Mouse (Mus musculus) erythroid progenitor cell, adult 5-6 weeks (primary cell): Measurements from ENCODE around the gene Tnfrsf1b. TPM values are rescaled to one million over a fixed set of nuclear protein-coding genes. Genes with fewer than 3 reads are reported as not detected.

Experiments
- ATAC-seq: replicated peaks from 2 replicates; pipeline ENCODE4 v1.8.0; 2016; ENCODE audit warnings: moderate number of reproducible peaks, mild to moderate bottlenecking, moderate TSS enrichment, inconsistent platforms; ENCODE audit not compliant: poor library complexity, low FRiP score, severe bottlenecking
- total RNA-seq, 2 experiments: library from RNA; stranded (forward) in 1 of 2; stranded (reverse) in 1 of 2; fragments of 150-400 nt in 1 of 2; fragments of 186-747, 209-891 nt in 1 of 2; gene quantifications; 2 replicates each; pipeline versions ENCODE4 v1.2.3 to v1.2.4; 2015 to 2017; ENCODE audit warnings: low replicate concordance in 2 of 2

Tnfrsf1b gene
- total RNA-seq, 2 experiments from 2014 or later, result 8.2 to 23.1 TPM

DNA sequence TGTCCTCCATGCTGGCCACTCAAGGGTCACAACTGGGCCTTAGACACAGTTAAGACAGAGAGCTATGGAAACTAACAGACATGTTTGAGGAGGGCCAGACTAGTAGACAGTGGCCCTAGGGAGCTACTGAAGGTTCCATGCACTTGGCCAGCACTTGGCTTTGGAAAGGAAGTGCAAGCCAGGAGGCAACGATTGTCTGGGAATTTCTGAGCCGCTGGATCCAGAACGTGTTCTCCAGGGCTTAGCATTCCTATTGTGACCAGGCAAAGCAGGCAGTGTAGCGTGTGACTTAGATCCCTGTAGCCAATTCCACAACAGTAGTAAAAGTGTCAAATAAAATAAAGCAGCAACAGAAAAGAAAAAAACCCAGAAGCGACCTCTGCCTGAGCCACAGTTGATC, 14.1 kb upstream of the Tnfrsf1b start:
- no peak for ATAC-seq

DNA sequence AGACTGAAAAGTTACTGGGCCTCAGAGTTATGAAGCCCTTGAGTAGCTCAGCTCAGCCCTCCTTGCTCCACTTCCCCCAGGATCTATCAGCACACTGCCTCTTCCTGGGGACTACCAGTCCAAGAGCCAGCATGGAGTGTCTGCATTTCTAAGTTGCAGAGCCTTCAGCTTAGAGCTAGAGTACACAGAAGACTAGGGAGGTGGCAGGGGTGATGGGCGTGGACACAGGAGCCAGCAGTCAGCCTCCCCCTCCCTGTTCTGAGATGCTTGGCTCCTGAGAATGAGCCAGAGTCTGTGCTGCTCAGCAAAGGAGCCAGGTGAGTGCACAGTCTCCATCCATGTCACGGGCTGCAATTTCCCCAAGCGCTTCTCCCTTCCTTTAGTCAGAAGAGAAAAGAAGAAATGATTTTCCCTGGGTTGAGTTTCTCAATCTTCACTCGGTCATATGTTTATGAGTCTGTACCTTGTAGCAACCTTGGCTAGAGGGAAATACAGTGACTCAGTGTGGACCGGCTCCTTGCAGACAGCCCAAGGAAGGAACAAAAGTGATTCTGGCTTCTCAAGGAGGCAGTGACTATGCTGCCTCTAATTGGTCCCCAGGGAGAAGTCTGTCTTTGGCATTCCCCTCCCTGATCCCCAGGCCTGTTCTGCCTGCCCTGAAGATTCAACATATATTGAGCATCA, 11.2 kb upstream of the Tnfrsf1b start:
- ATAC-seq, result no peak

DNA sequence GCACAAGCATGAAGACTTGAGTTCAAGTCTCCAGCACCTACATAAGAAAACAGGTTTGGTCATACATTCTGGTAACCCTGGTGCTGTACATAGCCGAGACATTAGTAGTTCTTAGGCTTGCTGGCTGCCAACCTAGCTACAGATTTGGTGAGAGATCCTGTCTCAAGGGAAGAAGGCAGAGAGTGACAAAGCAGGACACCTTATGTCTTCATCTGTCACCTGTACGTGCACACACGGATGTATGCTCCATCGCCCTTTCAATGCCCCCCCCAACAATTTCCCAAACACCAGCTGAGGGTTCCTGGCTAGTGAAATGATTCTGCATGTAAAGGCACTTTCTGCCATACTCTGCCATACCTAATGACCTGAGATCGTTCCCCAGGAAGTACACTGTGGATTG, 9.5 kb upstream of the Tnfrsf1b start:
- ATAC-seq, result no peak

DNA sequence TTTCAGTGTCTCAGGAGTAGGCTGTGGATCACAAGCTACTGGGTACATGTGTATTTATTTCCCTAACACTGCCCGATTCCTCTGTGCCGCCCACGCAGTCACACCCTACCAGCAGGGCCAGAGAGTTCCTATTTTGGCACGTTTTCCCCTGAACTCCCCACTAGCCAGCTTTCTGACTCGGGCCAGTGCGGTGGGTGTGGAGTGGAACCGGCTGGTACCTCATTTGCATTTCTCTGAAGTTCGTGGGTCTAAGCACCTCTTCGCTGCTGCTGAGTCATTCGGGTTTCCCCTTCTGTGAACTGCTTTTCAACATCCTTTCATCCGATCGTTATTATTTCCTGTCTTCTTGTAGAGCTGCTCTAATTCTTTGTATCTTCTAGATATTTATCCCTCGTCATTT, 7.7 kb upstream of the Tnfrsf1b start:
- ATAC-seq, result no peak

DNA sequence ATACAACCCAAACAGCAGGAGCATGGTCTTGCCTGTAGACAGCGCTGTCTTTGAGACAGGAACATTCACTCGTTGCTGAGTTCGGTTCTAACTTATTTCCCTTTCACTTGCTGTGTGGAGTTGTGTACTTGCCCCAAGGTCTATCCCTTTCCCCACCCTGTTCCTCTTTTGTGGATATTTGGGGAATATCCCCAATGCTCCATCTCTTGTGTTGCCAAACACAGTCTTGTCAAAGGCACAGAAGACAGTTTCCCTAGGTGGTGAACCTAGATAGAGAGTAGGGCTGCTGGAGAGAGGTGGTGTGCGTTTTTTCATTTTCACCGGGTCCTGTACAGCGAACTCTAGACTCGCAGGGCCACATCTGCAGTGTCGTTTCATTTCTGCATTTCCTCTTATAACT, 5.9 kb upstream of the Tnfrsf1b start:
- no peak for ATAC-seq

DNA sequence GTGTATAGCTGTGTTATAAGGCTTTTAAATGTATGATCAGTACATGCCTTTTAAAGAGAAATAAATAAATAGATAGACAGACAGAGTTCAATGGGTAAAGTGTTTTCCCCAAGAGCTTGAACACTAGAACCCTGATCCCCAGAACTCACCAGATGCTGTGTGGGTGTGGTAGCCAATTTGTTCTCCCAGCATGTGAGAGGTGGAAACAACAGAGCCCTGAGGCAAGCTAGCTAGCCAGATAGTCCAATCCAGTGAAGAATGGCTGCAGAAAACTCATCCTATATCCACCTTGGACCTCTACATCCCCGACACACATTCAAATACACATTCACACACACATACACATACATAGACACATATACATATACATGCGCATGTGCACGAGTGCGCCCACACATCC, 4.9 kb upstream of the Tnfrsf1b start:
- no peak for ATAC-seq

DNA sequence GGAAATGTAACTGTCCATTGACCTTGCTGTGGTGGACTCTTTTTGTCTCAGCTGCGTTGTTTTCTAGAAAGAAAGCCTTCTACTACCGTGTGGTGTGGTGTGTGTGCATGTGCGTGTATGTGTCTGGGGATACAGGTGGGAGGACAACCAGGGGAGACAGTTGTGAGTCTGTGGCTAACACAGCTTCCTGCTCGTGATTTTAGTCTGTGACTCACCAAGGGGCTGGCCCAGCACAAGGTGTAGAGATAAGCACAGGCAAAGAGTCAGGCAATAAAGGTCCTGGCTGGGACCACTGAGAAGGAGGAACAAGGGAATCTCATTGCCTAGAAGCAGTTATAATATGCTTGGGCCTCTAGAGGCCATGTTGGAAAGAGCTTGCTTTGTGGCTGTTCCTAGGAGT, 3.3 kb upstream of the Tnfrsf1b start:
- ATAC-seq, result no peak

DNA sequence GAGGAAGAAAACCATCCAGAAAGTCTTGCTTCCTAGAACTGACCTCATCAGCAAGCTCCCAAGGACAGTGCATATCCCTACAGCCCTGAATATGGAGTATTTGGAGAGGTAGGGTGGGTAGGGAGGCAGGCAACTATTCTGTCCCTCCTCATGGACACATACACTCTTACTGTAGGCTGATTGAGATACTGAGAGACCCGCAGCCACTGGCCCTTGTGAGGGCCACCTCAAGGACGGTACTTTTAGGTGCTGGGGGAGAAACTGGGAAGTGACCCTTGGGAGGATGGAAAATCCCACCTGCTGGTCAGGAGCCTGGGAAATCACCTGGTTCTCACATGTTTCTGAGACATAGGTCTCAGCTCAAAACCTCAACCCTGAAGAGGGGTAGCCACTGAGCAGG, 886 bp upstream of the Tnfrsf1b start:
- ATAC-seq, result no peak

DNA sequence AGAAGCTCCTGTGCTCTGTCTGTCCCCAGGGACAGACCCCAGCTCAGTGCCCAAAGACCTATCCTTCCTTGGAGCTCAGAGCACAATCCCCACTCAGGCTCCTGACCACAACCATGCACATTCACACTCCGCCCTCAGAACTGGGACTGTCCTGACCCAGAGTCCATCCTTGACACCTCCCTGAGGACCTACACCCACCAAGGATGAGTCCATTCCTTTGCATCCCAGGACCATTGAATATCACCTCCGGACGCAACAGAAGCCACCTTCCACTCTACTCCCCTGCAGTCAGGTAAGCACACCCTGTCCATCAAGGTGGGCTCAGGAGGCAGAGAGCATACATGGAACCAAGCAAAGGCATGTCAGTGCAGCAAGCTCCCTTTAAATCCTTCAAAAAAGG, 1.1 kb downstream of the Tnfrsf1b start:
- no peak for ATAC-seq

DNA sequence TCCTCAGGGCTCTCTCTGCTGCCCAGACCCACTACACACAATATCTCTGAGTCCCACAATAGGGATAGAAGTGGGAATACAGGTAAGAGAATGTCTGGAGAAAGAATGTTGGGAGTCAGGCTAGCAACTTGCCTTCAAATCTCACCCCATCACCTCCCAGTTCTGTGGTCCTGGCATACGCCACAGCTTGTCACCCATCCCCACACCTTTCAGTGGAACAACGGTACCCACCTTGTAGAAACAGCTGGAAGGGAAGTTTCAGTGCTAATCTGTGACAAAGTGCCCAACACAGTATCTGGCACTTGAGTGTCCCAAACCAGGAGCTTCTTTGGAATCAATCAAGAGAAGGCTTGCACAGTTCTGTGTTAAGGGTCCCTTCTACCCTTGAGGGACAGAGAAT, 2.0 kb downstream of the Tnfrsf1b start:
- no peak for ATAC-seq

DNA sequence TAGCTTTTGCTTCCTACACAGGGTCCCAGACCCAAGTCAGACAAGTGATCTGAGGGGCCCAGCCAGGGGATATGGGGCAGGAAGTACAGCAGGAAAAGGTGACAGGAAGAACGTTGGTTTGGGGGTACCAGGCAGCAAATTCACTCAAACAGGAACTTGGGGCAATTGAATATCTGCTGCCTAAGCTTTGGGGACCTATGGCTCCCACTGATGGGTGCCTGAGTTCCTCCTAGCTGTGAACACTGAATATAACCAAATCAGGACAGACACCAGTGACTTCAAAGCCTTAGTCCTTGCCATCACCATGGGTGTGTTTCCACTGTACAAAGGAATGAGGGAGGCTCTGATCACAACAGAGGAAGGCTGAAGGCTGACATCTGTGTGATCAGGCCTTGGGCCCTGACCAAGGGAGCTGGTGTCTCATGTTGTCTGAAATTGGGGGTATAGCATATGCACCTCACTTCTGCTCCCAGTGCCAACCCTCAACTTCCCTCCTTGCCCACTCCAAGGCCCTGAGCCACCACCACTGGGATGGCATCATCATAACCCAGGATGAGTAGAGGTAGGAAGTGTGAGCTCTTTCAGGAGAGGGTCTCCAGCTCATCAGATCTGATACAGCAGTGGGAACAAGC, 3.8 kb downstream of the Tnfrsf1b start:
- no peak for ATAC-seq

DNA sequence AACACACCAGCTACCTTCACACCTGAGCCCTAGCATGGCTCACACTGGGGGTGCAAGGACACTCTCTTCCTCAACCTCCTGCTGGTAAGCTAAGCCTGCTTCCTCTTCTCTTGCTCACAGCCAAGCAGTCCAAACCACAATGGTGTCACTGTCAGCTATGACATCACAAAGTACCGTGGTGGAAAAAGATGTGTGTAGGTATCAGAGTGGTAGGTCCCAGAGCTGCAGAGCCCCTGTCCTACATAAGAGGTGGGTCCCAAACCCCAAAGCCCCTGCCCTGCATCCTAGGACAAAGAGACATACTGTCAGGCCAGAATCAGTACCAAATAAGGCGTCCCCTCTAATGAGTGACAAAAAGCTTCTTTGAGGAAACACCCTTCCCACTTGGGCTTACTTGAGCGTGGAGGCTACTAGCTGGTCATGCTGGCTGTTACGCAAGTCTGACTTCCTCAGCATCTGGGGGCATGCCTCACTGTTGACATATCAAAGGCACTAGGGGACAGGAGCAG, 5.9 kb downstream of the Tnfrsf1b start:
- no peak for ATAC-seq

DNA sequence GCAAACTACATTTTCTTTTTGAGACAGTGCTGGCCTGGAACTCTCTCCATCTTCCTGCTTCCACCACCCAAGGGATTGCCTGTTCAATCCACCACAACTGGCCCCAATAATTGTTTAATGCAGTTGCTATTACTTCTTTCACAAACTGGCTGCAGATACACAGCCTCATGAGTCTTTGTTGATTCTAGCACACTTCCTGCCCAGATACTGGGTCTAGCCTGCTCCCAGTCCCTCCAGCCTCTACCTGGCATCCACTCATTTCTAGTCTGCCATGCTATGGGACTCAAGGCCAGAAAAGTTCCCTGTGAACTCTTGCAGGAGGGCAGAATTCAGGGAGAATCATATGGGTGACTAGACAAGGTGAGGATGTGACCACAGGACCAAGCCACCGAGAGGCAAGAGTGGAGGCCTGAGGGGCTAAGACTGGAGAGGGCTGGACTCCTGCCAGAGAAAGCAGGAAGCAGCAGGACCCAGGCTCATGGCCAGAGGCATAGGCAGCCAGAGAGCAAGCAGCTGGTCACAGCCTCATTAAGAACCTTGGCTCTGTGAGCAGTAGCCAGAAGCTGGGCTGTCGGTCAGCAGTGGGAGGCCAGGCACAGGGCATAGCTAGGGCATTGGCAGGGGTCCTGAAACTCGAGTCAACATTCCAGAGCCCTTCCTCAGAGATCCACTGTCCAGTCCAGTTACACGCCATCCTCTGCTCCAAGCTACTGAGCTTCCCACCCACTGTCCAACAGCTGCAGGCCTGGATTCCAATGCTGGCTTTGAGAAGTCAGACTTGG, 7.4 kb downstream of the Tnfrsf1b start:
- no peak for ATAC-seq

DNA sequence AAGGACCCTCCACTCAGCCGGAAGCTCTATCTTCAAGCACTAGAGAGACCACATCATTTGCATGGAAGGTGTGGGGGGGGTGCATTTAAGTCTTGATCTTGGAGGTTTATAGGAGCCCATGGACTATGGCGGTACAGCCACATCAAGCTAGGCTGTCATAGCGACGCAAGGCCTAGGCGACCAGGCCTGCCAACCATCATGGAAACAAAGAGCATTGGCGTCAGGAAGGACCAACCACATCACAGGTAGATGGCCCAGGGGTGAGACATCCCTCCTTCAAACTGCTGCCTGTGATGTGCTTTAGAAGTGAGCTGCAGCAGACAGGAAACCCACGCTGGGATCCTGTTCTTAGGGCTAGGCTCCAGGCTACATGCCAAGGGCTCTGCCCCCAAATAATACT, 10.6 kb downstream of the Tnfrsf1b start:
- ATAC-seq, result no peak

DNA sequence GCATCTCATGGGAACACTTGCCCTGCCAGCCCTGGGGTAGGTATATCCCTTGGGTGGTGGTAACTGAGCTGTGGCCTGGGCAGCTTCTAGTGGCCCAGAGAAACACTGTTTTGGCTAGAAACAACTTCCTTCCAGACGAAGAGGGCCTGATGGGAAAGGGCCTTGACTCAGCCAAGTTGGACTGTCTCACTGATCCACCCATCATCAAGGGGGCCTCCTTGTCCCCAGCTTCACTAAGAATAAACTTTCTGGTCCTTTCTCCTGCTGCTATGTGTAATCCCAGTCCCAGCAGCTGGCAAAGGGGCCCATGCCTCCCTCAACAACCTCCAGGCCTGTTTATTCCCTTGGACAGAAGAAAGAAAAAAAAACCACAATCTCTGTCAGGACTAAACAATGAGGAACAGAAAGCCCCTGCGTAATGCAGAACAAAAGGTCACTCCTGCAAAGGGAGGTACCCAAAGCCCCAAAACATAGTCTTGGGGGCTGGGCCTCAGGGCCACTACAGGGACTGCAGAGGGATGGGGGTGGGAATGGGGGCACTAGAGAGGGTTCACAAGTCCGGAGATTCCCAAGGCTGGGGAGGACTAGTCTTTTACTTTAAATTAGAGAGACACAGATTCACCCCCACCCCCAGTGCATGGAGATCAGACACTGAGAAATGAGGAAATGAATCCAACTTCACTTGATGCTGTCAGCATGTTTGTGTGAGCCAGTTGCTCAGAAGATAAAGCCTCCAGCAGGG, 13.0 kb downstream of the Tnfrsf1b start:
- ATAC-seq, result no peak

DNA sequence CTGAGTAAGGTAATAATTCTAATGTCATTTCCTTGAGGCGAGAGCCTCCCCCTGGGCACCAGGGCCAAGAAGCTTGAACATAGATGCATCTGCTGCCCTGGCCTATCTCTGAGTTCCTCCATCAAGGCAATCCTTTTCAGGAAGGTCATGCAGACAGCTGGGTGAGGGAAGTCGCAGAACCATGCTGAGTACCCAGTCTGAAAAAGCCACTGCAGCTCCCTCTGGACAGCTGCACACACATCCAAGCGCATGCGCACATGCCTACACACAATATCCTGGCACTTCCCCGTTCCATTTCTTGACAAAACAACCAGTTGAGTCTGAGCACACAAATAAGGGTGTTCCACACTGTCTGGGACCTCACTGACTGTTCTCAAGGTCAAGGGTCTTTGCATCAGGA, 14.9 kb downstream of the Tnfrsf1b start:
- no peak for ATAC-seq

DNA sequence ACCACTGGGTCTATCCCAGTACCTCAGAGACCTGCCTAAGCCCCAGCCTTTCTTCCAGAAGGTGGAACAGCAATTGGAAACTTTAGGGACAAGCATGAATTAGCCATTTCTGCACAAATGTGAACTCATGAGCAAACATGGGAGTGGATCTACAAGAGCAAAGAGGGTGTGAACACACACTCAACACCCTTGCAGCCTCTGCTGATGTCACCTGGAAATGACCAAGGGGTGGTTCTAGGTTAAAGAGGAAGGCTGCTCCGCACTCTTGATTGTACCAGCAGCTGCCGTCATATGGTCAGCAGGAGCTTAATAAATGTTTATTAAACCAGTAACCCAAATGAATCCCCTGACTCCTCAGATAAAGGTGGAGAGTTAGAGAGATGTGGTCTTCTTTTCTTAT, 16.0 kb downstream of the Tnfrsf1b start:
- ATAC-seq, result no peak

DNA sequence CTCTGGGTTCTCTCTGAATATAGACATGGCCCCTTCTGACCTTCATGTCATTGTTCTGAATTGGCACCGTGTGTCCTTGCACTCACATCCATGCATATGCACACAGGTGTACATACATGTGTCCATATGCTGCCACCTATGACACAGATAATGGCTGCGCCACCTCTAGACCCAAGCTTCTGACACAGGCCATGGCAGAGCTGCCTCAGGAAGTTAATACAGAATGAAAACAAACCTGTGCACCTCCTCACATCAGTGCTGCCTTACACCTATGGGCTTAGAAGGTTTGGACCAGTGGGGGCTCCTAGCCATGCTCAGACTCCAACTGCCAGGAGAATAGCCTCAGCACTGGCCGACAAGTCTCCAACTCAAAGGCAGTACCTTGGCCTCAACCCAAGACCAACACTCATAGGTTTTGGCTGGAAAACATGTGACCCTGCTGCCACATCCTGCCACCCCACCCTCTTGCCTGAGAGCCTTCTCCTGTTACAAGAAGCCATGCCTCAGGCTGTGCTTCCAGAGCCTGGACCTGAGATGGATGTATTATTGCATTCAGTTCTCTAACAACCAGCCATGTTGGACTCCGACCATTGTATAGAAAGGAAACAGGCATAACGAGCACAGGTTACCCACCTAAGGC, 17.0 kb downstream of the Tnfrsf1b start:
- ATAC-seq, result no peak

DNA sequence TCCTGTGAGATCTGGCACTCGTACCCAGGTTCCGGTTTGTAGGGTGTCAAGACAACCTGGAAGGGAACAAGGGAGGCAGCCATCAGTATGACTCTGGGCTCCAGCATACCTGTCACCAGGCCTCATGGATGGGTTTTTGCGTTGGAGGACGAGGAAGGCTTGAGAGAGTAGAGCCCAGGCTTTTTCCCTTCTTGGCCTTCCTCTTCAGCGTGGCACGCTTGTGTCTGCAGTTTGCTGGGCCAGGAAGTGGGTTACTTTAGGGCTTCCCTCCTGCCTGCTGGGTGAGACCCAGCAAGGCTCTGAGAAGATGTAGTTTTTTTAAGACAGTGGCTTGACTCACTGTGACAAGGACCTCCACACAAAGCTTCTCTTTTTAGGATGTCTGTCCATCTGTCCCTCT, 17.6 kb downstream of the Tnfrsf1b start:
- ATAC-seq, result no peak

DNA sequence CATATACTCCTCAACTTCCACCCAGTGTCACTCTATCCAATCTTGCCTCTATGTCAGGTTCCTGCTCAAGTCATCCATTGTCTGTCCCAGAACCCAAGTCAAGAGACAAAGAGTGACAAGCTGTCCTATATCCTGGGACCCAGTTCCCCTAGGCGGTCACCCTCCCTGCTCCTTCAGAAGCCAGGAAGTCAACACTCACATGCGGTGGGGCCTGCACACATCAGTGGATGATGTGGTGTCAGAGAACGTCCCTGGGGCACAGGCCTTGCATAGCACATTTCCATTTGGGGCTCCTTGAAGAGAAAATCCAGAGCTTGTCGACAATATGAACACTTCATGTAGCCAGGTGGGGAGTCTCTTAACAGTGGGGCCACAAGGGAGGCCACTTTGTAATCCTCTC, 22.1 kb downstream of the Tnfrsf1b start:
- ATAC-seq, result no peak
